In the genomic region with DNA sequence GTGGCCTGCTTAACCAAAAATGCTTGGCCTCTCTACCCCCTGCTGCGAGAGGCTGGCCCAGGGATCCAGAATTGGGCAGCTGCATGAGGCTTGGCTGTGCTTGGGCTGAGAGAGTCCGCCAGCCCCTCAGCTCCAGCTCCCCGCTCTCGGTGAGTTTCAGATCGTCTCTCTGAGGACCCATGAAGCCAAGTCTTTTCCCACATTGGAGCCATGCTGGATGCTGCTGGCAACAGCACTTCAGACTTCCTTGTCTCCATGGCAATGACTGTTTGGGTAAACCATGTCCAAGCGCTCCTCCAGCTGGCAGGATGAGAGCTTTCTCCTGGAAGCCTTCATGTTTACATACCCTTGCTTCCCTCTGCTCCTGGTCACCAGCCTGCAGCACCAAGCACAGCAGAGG, we compare ENCODE assay signal across 9 mouse cellular contexts. TPM values are rescaled to one million over a fixed set of nuclear protein-coding genes. Genes with fewer than 3 reads are reported as not detected.
A peak's percentile ranks its signal among the peaks of the same experiment; 100 is the strongest.
DNase-seq lines count a peak whose midpoint lies in the region; ATAC-seq and TF ChIP-seq lines count a peak whose summit lies in the region.
"Had no signal": no experiment of that assay in that cellular context is flagged by ENCODE, and none has a peak within 500 bp of the region (broad histone marks: within the 10 kb centered on the region; RNA-seq: fewer than 3 reads in every experiment).

No protein-coding gene starts in this region.

- no peaks in the 10 kb centered on the region for H3K36me3 ChIP-seq in liver, adult 2 months (ENCODE audit: control insufficient read depth, insufficient read depth, low read length)
- H3K36me3 ChIP-seq in stomach, embryonic 15.5 days = no peaks in the 10 kb centered on the region

- intact Hi-C loops in heart, postnatal 14 days (cut with DNase I) = no loop called here
- intact Hi-C loops in left cerebral cortex, postnatal 36 days (cut with DNase I) = no loop called here

- WGBS in liver, adult 2 months = 68% methylated on average over 6 of the region's 6 CpGs
- 62% methylated on average over 6 of the region's 6 CpGs for WGBS in stomach, embryonic 15.5 days

- H3K4me3 ChIP-seq in liver, adult 2 months (ENCODE audit: insufficient read depth, low read depth, low read length) = no peak overlapping the region
- H3K4me3 ChIP-seq in stomach, embryonic 15.5 days (replicated peaks) = no peak overlapping the region

- ATAC-seq in stomach, embryonic 15.5 days (ENCODE audit: insufficient read depth, low FRiP score, low read depth) = peak; percentile 43; the same call in 1 of the 2 replicates
- no peak for ATAC-seq in megakaryocyte progenitor cell, adult 5-6 weeks (replicated peaks; ENCODE audit: poor library complexity)

- no peaks in the 10 kb centered on the region for H3K27me3 ChIP-seq in liver, adult 2 months (ENCODE audit: control insufficient read depth, insufficient read depth, low read length)
- no peaks in the 10 kb centered on the region for H3K27me3 ChIP-seq in stomach, embryonic 15.5 days (replicated peaks)

- H3K9ac ChIP-seq in liver, adult 2 months (ENCODE audit: low read depth, low read length) = no peak overlapping the region
- no peak overlapping the region for H3K9ac ChIP-seq in stomach, embryonic 15.5 days

- no peak overlapping the region for H3K27ac ChIP-seq in liver, adult 2 months (replicated peaks; ENCODE audit: insufficient read depth, low read depth, low read length)
- H3K27ac ChIP-seq in stomach, embryonic 15.5 days = no peak overlapping the region

- no peak overlapping the region; the same call in 1 of the 2 replicates for H3K4me2 ChIP-seq in stomach, embryonic 15.5 days

- no peak for TF ChIP-seq POLR2A in liver, adult 2 months (IDR thresholded peaks at IDR 0.05; ENCODE audit: extremely low read depth, insufficient read depth, low read length)

- peak; percentile 24 for DNase-seq in adrenal gland, postnatal 10 days
- no peak for DNase-seq in adrenal gland, postnatal 36 days
- DNase-seq in liver, adult 2 months (ENCODE audit: extremely low read depth, low read depth, low spot score) = peak; percentile 58
- no peak for DNase-seq in liver
- DNase-seq in heart, postnatal 14 days = peak; percentile 56 to 70
- peak; percentile 54 to 57 for DNase-seq in left cerebral cortex, postnatal 36 days (ENCODE audit: low spot score in 2 of 2)

- H3K9me3 ChIP-seq in stomach, embryonic 15.5 days = no peaks in the 10 kb centered on the region

- H3K79me2 ChIP-seq in liver, adult 2 months (ENCODE audit: control insufficient read depth, insufficient read depth, low read length) = no peaks in the 10 kb centered on the region

- no peak for TF ChIP-seq CTCF in liver, adult 2 months (IDR thresholded peaks at IDR 0.05; ENCODE audit: low read depth, low read length)

- H3K4me1 ChIP-seq in liver, adult 2 months (ENCODE audit: control insufficient read depth, insufficient read depth, low read length) = no peaks in the 10 kb centered on the region
- 0 out of 2 replicates have a peak, but pooled peaks cover 3% of the 10 kb centered on the region for H3K4me1 ChIP-seq in stomach, embryonic 15.5 days

RNA-seq across cellular contexts. Expression of a gene that starts 23.4 kb away (rescaled TPM):
- not detected for total RNA-seq in adrenal gland, postnatal 10 days (2021)
- total RNA-seq in adrenal gland, postnatal 36 days (2021) = not detected
- total RNA-seq in liver, adult 2 months (2014; rRNA removed) = not detected in 2 replicates
- not detected in 2 replicates for polyA plus RNA-seq in liver, adult 2 months (2012; rRNA removed)
- not detected for total RNA-seq in heart, postnatal 14 days (2021)
- not detected for total RNA-seq in left cerebral cortex, postnatal 36 days (2021)
- polyA plus RNA-seq in stomach, embryonic 15.5 days (2015; fragmentation: Nextera tagmentation; extraction: Ambion mirVana) = not detected in 2 replicates
- 0.17 TPM in 1 of 2 replicates, not detected in the other for total RNA-seq in megakaryocyte progenitor cell, adult 5-6 weeks (2015)
- not detected in 2 replicates for total RNA-seq in megakaryocyte progenitor cell, adult 5-6 weeks (2017)
- polyA plus RNA-seq: C2C12 had no signal

RNA-seq across cellular contexts. Expression of a gene that starts 44.5 kb away (rescaled TPM):
- 10 to 100 TPM; 98.1 to 99.0 TPM for total RNA-seq in adrenal gland, postnatal 10 days (2021)
- total RNA-seq in adrenal gland, postnatal 36 days (2021) = 100 to 1,000 TPM in 1 of 2 experiments, 10 to 100 TPM in 1; 83.7 to 248 TPM
- 23.9 and 25.5 TPM in 2 replicates for total RNA-seq in liver, adult 2 months (2014; rRNA removed)
- 36.6 and 50.5 TPM in 2 replicates for polyA plus RNA-seq in liver, adult 2 months (2012; rRNA removed)
- total RNA-seq in heart, postnatal 14 days (2021) = 100 to 1,000 TPM; 121 to 122 TPM
- 100 to 1,000 TPM in 1 of 2 experiments, 10 to 100 TPM in 1; 98.8 to 117 TPM for total RNA-seq in left cerebral cortex, postnatal 36 days (2021)
- 113 and 130 TPM in 2 replicates for polyA plus RNA-seq in stomach, embryonic 15.5 days (2015; fragmentation: Nextera tagmentation; extraction: Ambion mirVana)
- total RNA-seq in megakaryocyte progenitor cell, adult 5-6 weeks (2015) = not detected in 2 replicates
- total RNA-seq in megakaryocyte progenitor cell, adult 5-6 weeks (2017) = 0.12 and 0.84 TPM in 2 replicates

Comparison
In these comparisons a context has a peak if more than half of its experiments do, and no peak if none do; other contexts are left out.
1. DNase-seq: peak in adrenal gland, postnatal 10 days (single experiment), liver, adult 2 months (single experiment), heart, postnatal 14 days (2 of 2) and left cerebral cortex, postnatal 36 days (2 of 2); none in adrenal gland, postnatal 36 days (0 of 2) and liver (single experiment).
2. RNA of a gene that starts 44.5 kb away (total RNA-seq): 83.7 to 248 TPM in adrenal gland, postnatal 36 days, 121 to 122 TPM in heart, postnatal 14 days, 98.8 to 117 TPM in left cerebral cortex, postnatal 36 days, 98.1 to 99.0 TPM in adrenal gland, postnatal 10 days and 23.9 to 25.5 TPM in liver, adult 2 months; 0.12 to 0.84 TPM in megakaryocyte progenitor cell, adult 5-6 weeks; every median in the first group is over 10 times any median in the second.